ENCODE assay signal across 13 mouse cellular contexts in the genomic region with DNA sequence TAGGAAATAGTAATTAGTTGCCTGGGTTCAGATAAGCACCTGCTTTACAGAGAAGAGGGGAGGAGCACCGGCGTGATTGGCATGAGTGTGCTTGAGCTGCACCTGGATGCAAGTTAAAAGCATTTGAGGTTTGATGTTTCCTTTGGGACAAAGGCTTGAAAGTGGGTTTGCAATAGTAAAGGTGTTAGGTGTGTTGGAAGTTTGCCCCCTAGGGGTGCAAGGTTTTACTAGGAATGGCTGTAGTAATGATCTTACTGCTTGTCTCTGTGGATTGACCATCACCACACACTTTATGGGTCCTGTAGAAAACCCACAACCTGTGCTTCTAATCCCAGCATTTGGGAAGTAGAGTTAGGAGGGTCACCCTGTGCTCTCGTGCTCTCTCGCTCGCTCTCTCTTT.
DNase-seq lines count a peak whose midpoint lies in the region; ATAC-seq and TF ChIP-seq lines count a peak whose summit lies in the region.
"Had no signal": no experiment of that assay in that cellular context is flagged by ENCODE, and none has a peak within 500 bp of the region (broad histone marks: within the 10 kb centered on the region; RNA-seq: fewer than 3 reads in every experiment).

No protein-coding gene starts in this region.

- TF ChIP-seq POLR2A in lung, adult 2 months (IDR thresholded peaks at IDR 0.05; ENCODE audit: borderline replicate concordance, extremely low read depth, low read depth, low read length), result no peak

- H3K4me3 ChIP-seq in forebrain, embryonic 12.5 days (replicated peaks), result no peak overlapping the region
- H3K4me3 ChIP-seq in forebrain, embryonic 10.5 days, result no peak overlapping the region
- no peak overlapping the region for H3K4me3 ChIP-seq in lung, embryonic 14.5 days (ENCODE audit: low read depth, low read length)
- no peak overlapping the region for H3K4me3 ChIP-seq in lung, adult 2 months (replicated peaks; ENCODE audit: extremely low read depth, low read depth, low read length)
- peak overlapping the region; percentile 81 for H3K4me3 ChIP-seq in hindbrain, postnatal 0 days (ENCODE audit: low read length)
- no peak overlapping the region for H3K4me3 ChIP-seq in stomach, postnatal 0 days (ENCODE audit: low read depth, low read length)
- H3K4me3 ChIP-seq: erythroblast, embryonic 14.5 days had no signal

- TF ChIP-seq CTCF in lung, embryonic 14.5 days (IDR thresholded peaks at IDR 0.05; ENCODE audit: low read depth), result peak; percentile 25; the same call in 1 of the 2 replicates
- TF ChIP-seq CTCF in lung, adult 2 months (IDR thresholded peaks at IDR 0.05; ENCODE audit: insufficient read depth, low read length), result no peak
- peak; percentile 42 for TF ChIP-seq CTCF in hindbrain, postnatal 0 days (IDR thresholded peaks at IDR 0.05; ENCODE audit: low read depth)
- peak; percentile 46 for TF ChIP-seq CTCF in stomach, postnatal 0 days (IDR thresholded peaks at IDR 0.05; ENCODE audit: low read depth)

- H3K4me2 ChIP-seq in forebrain, embryonic 12.5 days, result peak overlapping the region; percentile 99; the same call in 1 of the 2 replicates
- H3K4me2 ChIP-seq in lung, embryonic 14.5 days, result no peak overlapping the region
- H3K4me2 ChIP-seq in hindbrain, postnatal 0 days (ENCODE audit: low read depth, low read length), result peak overlapping the region; percentile 82
- no peak overlapping the region for H3K4me2 ChIP-seq in stomach, postnatal 0 days (replicated peaks; ENCODE audit: low read depth)

- 87% methylated on average over 5 of the region's 5 CpGs for WGBS in forebrain, embryonic 12.5 days
- WGBS in forebrain, embryonic 10.5 days, result 86% methylated on average over 5 of the region's 5 CpGs
- WGBS in lung, embryonic 14.5 days, result 82% methylated on average over 5 of the region's 5 CpGs
- 85% methylated on average over 5 of the region's 5 CpGs for WGBS in lung, adult 2 months
- 86% methylated on average over 5 of the region's 5 CpGs for WGBS in hindbrain, postnatal 0 days
- WGBS in stomach, postnatal 0 days, result 84% methylated on average over 5 of the region's 5 CpGs

- ATAC-seq in forebrain, embryonic 12.5 days (ENCODE audit: low FRiP score), result no peak
- no peak for ATAC-seq in lung, embryonic 14.5 days (ENCODE audit: insufficient read depth)
- ATAC-seq in hindbrain, postnatal 0 days, result no peak
- no peak for ATAC-seq in stomach, postnatal 0 days (ENCODE audit: low FRiP score, low TSS enrichment)
- ATAC-seq in erythroid progenitor cell, adult 5-6 weeks (replicated peaks; ENCODE audit: low FRiP score, poor library complexity, severe bottlenecking), result no peak
- no peak for ATAC-seq in inflammation-experienced regulatory T-cells, adult 6 months

- peaks cover 21% of the 10 kb centered on the region; the same call in 1 of the 2 replicates for H3K27me3 ChIP-seq in forebrain, embryonic 12.5 days
- H3K27me3 ChIP-seq in forebrain, embryonic 10.5 days (ENCODE audit: poor library complexity, severe bottlenecking), result peaks cover 29% of the 10 kb centered on the region
- H3K27me3 ChIP-seq in lung, embryonic 14.5 days (ENCODE audit: insufficient read depth, low read length), result peaks cover 21% of the 10 kb centered on the region; the same call in 1 of the 2 replicates
- no peaks in the 10 kb centered on the region for H3K27me3 ChIP-seq in hindbrain, postnatal 0 days (ENCODE audit: insufficient read depth, low read length)
- H3K27me3 ChIP-seq in stomach, postnatal 0 days (ENCODE audit: control insufficient read depth, insufficient read depth, low read length), result no peaks in the 10 kb centered on the region

- no peak for TF ChIP-seq EP300 in stomach, postnatal 0 days (optimal IDR thresholded peaks at IDR 0.05)

- H3K9ac ChIP-seq in forebrain, embryonic 12.5 days, result no peak overlapping the region
- H3K9ac ChIP-seq in lung, embryonic 14.5 days, result no peak overlapping the region
- H3K9ac ChIP-seq in hindbrain, postnatal 0 days (replicated peaks; ENCODE audit: low read length), result no peak overlapping the region
- H3K9ac ChIP-seq in stomach, postnatal 0 days (ENCODE audit: low read length), result no peak overlapping the region

- H3K4me1 ChIP-seq in forebrain, embryonic 12.5 days, result peaks cover 74% of the 10 kb centered on the region
- H3K4me1 ChIP-seq in forebrain, embryonic 10.5 days, result peaks cover 78% of the 10 kb centered on the region
- no peaks in the 10 kb centered on the region; the same call in 1 of the 2 replicates for H3K4me1 ChIP-seq in lung, embryonic 14.5 days (ENCODE audit: insufficient read depth)
- H3K4me1 ChIP-seq in lung, adult 2 months (ENCODE audit: control insufficient read depth, insufficient read depth, low read length), result peaks cover 11% of the 10 kb centered on the region
- peaks cover 30% of the 10 kb centered on the region; the same call in 1 of the 2 replicates for H3K4me1 ChIP-seq in hindbrain, postnatal 0 days (ENCODE audit: insufficient read depth, low read length)
- no peaks in the 10 kb centered on the region; the same call in 1 of the 2 replicates for H3K4me1 ChIP-seq in stomach, postnatal 0 days (replicated peaks; ENCODE audit: control insufficient read depth, insufficient read depth)

- H3K36me3 ChIP-seq in forebrain, embryonic 12.5 days (replicated peaks), result no peaks in the 10 kb centered on the region
- H3K36me3 ChIP-seq in forebrain, embryonic 10.5 days (replicated peaks), result peaks cover 3% of the 10 kb centered on the region; the same call in 1 of the 2 replicates
- no peaks in the 10 kb centered on the region for H3K36me3 ChIP-seq in lung, embryonic 14.5 days (ENCODE audit: insufficient read depth)
- no peaks in the 10 kb centered on the region for H3K36me3 ChIP-seq in hindbrain, postnatal 0 days (ENCODE audit: insufficient read depth, low read length)
- no peaks in the 10 kb centered on the region for H3K36me3 ChIP-seq in stomach, postnatal 0 days (ENCODE audit: control insufficient read depth, insufficient read depth, low read length)

- no peak for DNase-seq in forebrain, embryonic 10.5 days (ENCODE audit: extremely low spot score, low spot score)
- no peak for DNase-seq in lung, embryonic 14.5 days
- DNase-seq in lung, adult 2 months, result no peak
- no peak for DNase-seq in hindbrain, postnatal 0 days (ENCODE audit: low spot score)
- DNase-seq in stomach, postnatal 0 days (ENCODE audit: low spot score), result no peak
- DNase-seq: B cell, adult 2 months; gastrocnemius, postnatal 36 days; lung, postnatal 10 days; thymus, adult 2 months had no signal

- no peaks in the 10 kb centered on the region for H3K9me3 ChIP-seq in forebrain, embryonic 12.5 days
- H3K9me3 ChIP-seq in forebrain, embryonic 10.5 days, result no peaks in the 10 kb centered on the region
- H3K9me3 ChIP-seq in lung, embryonic 14.5 days (ENCODE audit: low read depth, low read length), result no peaks in the 10 kb centered on the region
- H3K9me3 ChIP-seq in hindbrain, postnatal 0 days (ENCODE audit: low read length), result no peaks in the 10 kb centered on the region
- no peaks in the 10 kb centered on the region for H3K9me3 ChIP-seq in stomach, postnatal 0 days (ENCODE audit: control insufficient read depth, low read length)

- no peak overlapping the region for H3K27ac ChIP-seq in forebrain, embryonic 12.5 days
- H3K27ac ChIP-seq in forebrain, embryonic 10.5 days, result no peak overlapping the region
- H3K27ac ChIP-seq in lung, embryonic 14.5 days (ENCODE audit: low read depth), result no peak overlapping the region
- no peak overlapping the region for H3K27ac ChIP-seq in hindbrain, postnatal 0 days
- no peak overlapping the region for H3K27ac ChIP-seq in stomach, postnatal 0 days (replicated peaks)

Comparison
In these comparisons a context has a peak if more than half of its experiments do, and no peak if none do; other contexts are left out.
1. H3K4me2 ChIP-seq: peak in forebrain, embryonic 12.5 days (single experiment) and hindbrain, postnatal 0 days (single experiment); none in lung, embryonic 14.5 days (single experiment) and stomach, postnatal 0 days (single experiment).